Mouse (Mus musculus) lung, adult 2 months (tissue): ENCODE results near the gene Pfkfb3.

ENCODE experiments used
- CTCF ChIP-seq: fragments of 200-500 bp; IDR thresholded peaks from 2 replicates; pipeline ENCODE4 v1.5.1; 2011; ENCODE audit warnings: mild to moderate bottlenecking, low read length, control low read depth; ENCODE audit not compliant: insufficient read depth
- POLR2A ChIP-seq: fragments of 200-500 bp; IDR thresholded peaks from 2 replicates; pipeline ENCODE4 v1.6.1; 2011; ENCODE audit warnings: low read depth, mild to moderate bottlenecking, control low read depth, low read length, borderline replicate concordance; ENCODE audit errors: extremely low read depth

GRCm38 (mm10) chr2:11494841-11495255 is 59.0 kb downstream of the Pfkfb3 start:
- no peak for TF ChIP-seq CTCF
- no peak for TF ChIP-seq POLR2A
